Mouse (Mus musculus): ENCODE data around the gene Chrm5. TPM values are rescaled to one million over a fixed set of nuclear protein-coding genes. Genes with fewer than 3 reads are reported as not detected.

The Chrm5 gene
- polyA plus RNA-seq, 1 experiment from 2014 or later: not detected

- Histone ChIP-seq H3K9ac (ENCODE audit: low read length) (no peak overlapping the region), H3K9me3 (ENCODE audit: control insufficient read depth, low read length) (no peaks in the 10 kb centered on the region), H3K27ac (replicated peaks) (no peak overlapping the region), H3K36me3 (ENCODE audit: control insufficient read depth, insufficient read depth, low read length) (no peaks in the 10 kb centered on the region), H3K4me2 (replicated peaks; ENCODE audit: low read depth) (no peak overlapping the region), H3K4me3 (ENCODE audit: low read depth, low read length) (no peak overlapping the region), H3K27me3 (ENCODE audit: control insufficient read depth, insufficient read depth, low read length) (no peaks in the 10 kb centered on the region), H3K4me1 (replicated peaks; ENCODE audit: control insufficient read depth, insufficient read depth) (no peaks in the 10 kb centered on the region)
- 94% methylated on average over 1 of the region's 1 CpGs for WGBS
- no peak for ATAC-seq (ENCODE audit: low FRiP score, low TSS enrichment)
- TF ChIP-seq EP300 (optimal IDR thresholded peaks at IDR 0.05): no peak
- peak; percentile 41 for TF ChIP-seq CTCF (IDR thresholded peaks at IDR 0.05; ENCODE audit: low read depth)
- DNase-seq (ENCODE audit: low spot score): no peak
These were observed 32.5 kb upstream of the Chrm5 start for GRCm38 (mm10) chr2:112513036-112513435.

GRCm38 (mm10) chr2:112510140-112510539 lies 29.6 kb upstream of the Chrm5 start:
- DNase-seq (ENCODE audit: low spot score) (peak; percentile 77), ATAC-seq (ENCODE audit: low FRiP score, low TSS enrichment) (peak; percentile 97)
- H3K36me3 ChIP-seq (ENCODE audit: control insufficient read depth, insufficient read depth, low read length): no peaks in the 10 kb centered on the region
- 56% methylated on average over 4 of the region's 4 CpGs for WGBS
- H3K4me3 ChIP-seq (ENCODE audit: low read depth, low read length): no peak overlapping the region
- H3K27ac ChIP-seq (replicated peaks): no peak overlapping the region
- no peaks in the 10 kb centered on the region for H3K9me3 ChIP-seq (ENCODE audit: control insufficient read depth, low read length)
- H3K27me3 ChIP-seq (ENCODE audit: control insufficient read depth, insufficient read depth, low read length): no peaks in the 10 kb centered on the region
- TF ChIP-seq CTCF (IDR thresholded peaks at IDR 0.05; ENCODE audit: low read depth): no peak
- no peak for TF ChIP-seq EP300 (optimal IDR thresholded peaks at IDR 0.05)
- H3K4me2 ChIP-seq (replicated peaks; ENCODE audit: low read depth): no peak overlapping the region
- no peaks in the 10 kb centered on the region for H3K4me1 ChIP-seq (replicated peaks; ENCODE audit: control insufficient read depth, insufficient read depth)
- H3K9ac ChIP-seq (ENCODE audit: low read length): no peak overlapping the region

GRCm38 (mm10) chr2:112507444-112507843 lies 26.9 kb upstream of the Chrm5 start:
- no peak for ATAC-seq (ENCODE audit: low FRiP score, low TSS enrichment)
- H3K27ac ChIP-seq (replicated peaks): no peak overlapping the region
- 95% methylated on average over 1 of the region's 1 CpGs for WGBS

GRCm38 (mm10) chr2:112506841-112507435 lies 26.4 kb upstream of the Chrm5 start:
- Histone ChIP-seq H3K36me3 (ENCODE audit: control insufficient read depth, insufficient read depth, low read length) (no peaks in the 10 kb centered on the region), H3K9ac (ENCODE audit: low read length) (no peak overlapping the region), H3K4me1 (replicated peaks; ENCODE audit: control insufficient read depth, insufficient read depth) (no peaks in the 10 kb centered on the region), H3K9me3 (ENCODE audit: control insufficient read depth, low read length) (no peaks in the 10 kb centered on the region), H3K4me3 (ENCODE audit: low read depth, low read length) (no peak overlapping the region), H3K4me2 (replicated peaks; ENCODE audit: low read depth) (no peak overlapping the region), H3K27me3 (ENCODE audit: control insufficient read depth, insufficient read depth, low read length) (no peaks in the 10 kb centered on the region), H3K27ac (replicated peaks) (no peak overlapping the region)
- WGBS: 85% methylated on average over 5 of the region's 5 CpGs
- no peak for ATAC-seq (ENCODE audit: low FRiP score, low TSS enrichment)
- DNase-seq (ENCODE audit: low spot score): no peak
- TF ChIP-seq CTCF (IDR thresholded peaks at IDR 0.05; ENCODE audit: low read depth) (no peak), EP300 (optimal IDR thresholded peaks at IDR 0.05) (no peak)

More at GRCm38 (mm10) chr2:112507444-112507843, 26.9 kb upstream of the Chrm5 start:
- no peak for DNase-seq (ENCODE audit: low spot score)
- no peak overlapping the region for H3K4me2 ChIP-seq (replicated peaks; ENCODE audit: low read depth)
- TF ChIP-seq EP300 (optimal IDR thresholded peaks at IDR 0.05) (no peak), CTCF (IDR thresholded peaks at IDR 0.05; ENCODE audit: low read depth) (no peak)
- H3K4me3 ChIP-seq (ENCODE audit: low read depth, low read length): no peak overlapping the region
- H3K9me3 ChIP-seq (ENCODE audit: control insufficient read depth, low read length): no peaks in the 10 kb centered on the region
- no peaks in the 10 kb centered on the region for H3K27me3 ChIP-seq (ENCODE audit: control insufficient read depth, insufficient read depth, low read length)
- H3K36me3 ChIP-seq (ENCODE audit: control insufficient read depth, insufficient read depth, low read length): no peaks in the 10 kb centered on the region
- no peaks in the 10 kb centered on the region for H3K4me1 ChIP-seq (replicated peaks; ENCODE audit: control insufficient read depth, insufficient read depth)
- no peak overlapping the region for H3K9ac ChIP-seq (ENCODE audit: low read length)

GRCm38 (mm10) chr2:112503978-112504377 lies 23.4 kb upstream of the Chrm5 start:
- DNase-seq (ENCODE audit: low spot score): no peak
- H3K4me3 ChIP-seq (ENCODE audit: low read depth, low read length): no peak overlapping the region
- H3K27ac ChIP-seq (replicated peaks): no peak overlapping the region
- WGBS: 75% methylated on average over 6 of the region's 6 CpGs
- ATAC-seq (ENCODE audit: low FRiP score, low TSS enrichment): no peak
- no peaks in the 10 kb centered on the region for H3K9me3 ChIP-seq (ENCODE audit: control insufficient read depth, low read length)
- H3K9ac ChIP-seq (ENCODE audit: low read length): no peak overlapping the region
- H3K4me1 ChIP-seq (replicated peaks; ENCODE audit: control insufficient read depth, insufficient read depth): no peaks in the 10 kb centered on the region
- TF ChIP-seq CTCF (IDR thresholded peaks at IDR 0.05; ENCODE audit: low read depth) (no peak), EP300 (optimal IDR thresholded peaks at IDR 0.05) (no peak)
- H3K36me3 ChIP-seq (ENCODE audit: control insufficient read depth, insufficient read depth, low read length): no peaks in the 10 kb centered on the region
- no peak overlapping the region for H3K4me2 ChIP-seq (replicated peaks; ENCODE audit: low read depth)
- H3K27me3 ChIP-seq (ENCODE audit: control insufficient read depth, insufficient read depth, low read length): no peaks in the 10 kb centered on the region

- Histone ChIP-seq H3K9ac (ENCODE audit: low read length) (no peak overlapping the region), H3K27me3 (ENCODE audit: control insufficient read depth, insufficient read depth, low read length) (no peaks in the 10 kb centered on the region), H3K27ac (replicated peaks) (no peak overlapping the region), H3K4me2 (replicated peaks; ENCODE audit: low read depth) (no peak overlapping the region), H3K36me3 (ENCODE audit: control insufficient read depth, insufficient read depth, low read length) (no peaks in the 10 kb centered on the region), H3K9me3 (ENCODE audit: control insufficient read depth, low read length) (no peaks in the 10 kb centered on the region), H3K4me1 (replicated peaks; ENCODE audit: control insufficient read depth, insufficient read depth) (no peaks in the 10 kb centered on the region), H3K4me3 (ENCODE audit: low read depth, low read length) (no peak overlapping the region)
- TF ChIP-seq EP300 (optimal IDR thresholded peaks at IDR 0.05) (no peak), CTCF (IDR thresholded peaks at IDR 0.05; ENCODE audit: low read depth) (peak; percentile 89)
- ATAC-seq (ENCODE audit: low FRiP score, low TSS enrichment): peak; percentile 89
- DNase-seq (ENCODE audit: low spot score): peak; percentile 78
- 6% methylated on average over 6 of the region's 6 CpGs for WGBS
These were observed 20.6 kb upstream of the Chrm5 start for GRCm38 (mm10) chr2:112501209-112501608.
